Mouse (Mus musculus) liver, adult 2 months (tissue): ENCODE measurements at regions not wholly inside any gene's neighbourhood (a gene's known extent, or its start where the extent isn't known, plus 50 kb on each side); places are given as distances from the start of the nearest gene placed in this dataset.

Experiments used
- CTCF ChIP-seq: fragments of 200-500 bp; IDR thresholded peaks from 2 replicates; pipeline ENCODE4 v1.5.1; 2011; ENCODE audit warnings: low read depth, low read length, control low read depth
- POLR2A ChIP-seq: fragments of 200-500 bp; IDR thresholded peaks from 2 replicates; pipeline ENCODE4 v1.6.1; 2011; ENCODE audit warnings: low read length, control low read depth; ENCODE audit not compliant: insufficient read depth; ENCODE audit errors: extremely low read depth

GRCm38 (mm10) chr4:142616901-142617300, 377.7 kb upstream of the Kazn start:
- TF ChIP-seq CTCF: no peak
- TF ChIP-seq POLR2A: no peak
